Mouse (Mus musculus) common myeloid progenitor, adult 5-6 weeks (primary cell): ENCODE measurements around the gene Dennd4c. TPM values are rescaled to one million over a fixed set of nuclear protein-coding genes. Genes with fewer than 3 reads are reported as not detected.

Source experiments
- ATAC-seq: replicated peaks from 2 replicates; pipeline ENCODE4 v1.8.0; 2016; ENCODE audit warnings: low read depth, mild to moderate bottlenecking, moderate TSS enrichment, inconsistent platforms; ENCODE audit not compliant: poor library complexity, severe bottlenecking
- total RNA-seq: library from RNA; stranded (forward); fragments of 200-1000, 187-1606 nt; gene quantifications from 2 replicates; pipeline ENCODE4 v1.2.3, GENCODE M21; 2017

Dennd4c gene
- total RNA-seq: 29.9 and 31.7 TPM in 2 replicates

DNA sequence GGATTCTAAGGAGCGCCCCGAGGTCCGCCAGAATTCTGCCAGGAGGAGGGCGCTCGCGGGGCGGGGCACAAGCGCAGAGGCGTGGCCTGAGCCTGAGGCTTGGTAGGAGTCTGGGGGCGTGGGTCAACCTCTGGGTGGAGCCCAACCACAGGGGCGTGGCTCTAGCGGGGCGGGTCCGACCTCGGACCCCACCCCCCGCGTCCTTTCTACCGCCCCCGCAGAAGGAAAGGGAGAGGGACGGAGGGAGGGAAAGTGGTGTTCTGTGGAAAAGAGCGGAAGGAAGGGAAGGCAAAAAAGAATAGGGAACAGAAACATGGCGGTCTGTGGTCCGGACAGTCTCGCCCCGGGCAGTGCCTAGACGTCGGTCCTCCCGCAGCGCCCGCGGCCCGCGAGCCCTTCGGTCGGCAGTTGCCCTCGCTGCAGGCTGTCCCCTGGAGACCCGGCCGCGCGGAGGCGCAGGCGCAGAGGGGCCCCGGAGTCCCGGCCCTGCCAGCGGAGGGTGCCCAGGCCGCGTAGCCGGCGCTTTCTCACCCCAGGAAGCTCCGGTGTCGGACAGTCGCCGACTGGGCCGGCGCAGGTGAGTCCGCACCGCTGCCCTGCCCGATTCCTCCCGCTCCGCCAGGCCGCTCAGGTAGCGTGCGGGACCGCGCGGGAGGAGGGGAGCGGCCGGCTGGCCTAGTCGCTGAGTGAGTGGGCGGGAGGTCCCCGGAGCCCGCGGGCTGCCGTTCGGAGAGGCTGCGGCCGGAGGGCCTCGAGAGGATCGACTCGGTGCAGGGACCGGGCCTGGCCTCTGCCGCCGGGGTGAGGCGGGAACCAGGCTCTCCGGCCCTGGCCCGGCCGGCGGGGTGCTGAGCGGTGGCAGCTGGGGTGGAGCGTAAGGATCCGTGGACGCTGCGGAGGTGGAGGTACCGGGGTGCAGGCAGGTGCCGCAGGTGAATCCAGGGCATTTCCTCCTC is at the start of gene Dennd4c:
Gene Dennd4c, plus strand, starts transcription at position 220 of the 956 bp plus-strand sequence.
- ATAC-seq: peak; percentile 95

DNA sequence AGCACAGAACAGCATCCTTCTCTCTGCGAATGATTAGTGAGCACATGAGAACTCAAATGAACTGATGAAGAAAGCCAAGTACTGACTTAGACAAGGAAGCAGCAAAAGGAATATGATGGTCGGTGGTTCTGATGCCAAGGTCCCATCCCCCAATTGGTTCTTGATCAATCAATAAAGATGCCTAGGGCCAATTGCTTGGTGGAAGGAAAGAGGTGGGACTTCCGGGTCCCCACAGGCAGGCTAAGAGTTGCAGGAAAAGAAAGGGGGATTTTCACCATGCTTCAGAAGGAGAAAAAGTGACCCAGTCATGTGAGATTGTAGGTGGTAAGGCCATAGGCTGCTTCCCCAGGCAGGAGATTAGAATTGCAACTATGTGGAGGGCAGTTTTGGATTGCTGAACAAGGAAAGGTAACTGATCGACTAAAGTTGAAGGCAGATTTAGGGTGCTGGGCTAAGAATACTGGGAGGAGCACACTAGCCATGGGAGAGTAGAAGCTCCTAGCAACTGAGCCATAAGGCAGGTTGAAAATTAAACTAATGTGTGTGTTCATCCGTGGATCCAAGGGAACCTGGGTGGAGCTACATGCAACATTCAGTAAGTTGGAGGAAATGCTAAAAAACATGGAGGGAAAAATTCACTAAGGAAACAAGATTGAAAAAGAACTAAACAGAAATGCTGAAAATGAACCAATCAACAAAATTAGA is 49.0 kb upstream of the Dennd4c start:
- no peak for ATAC-seq

DNA sequence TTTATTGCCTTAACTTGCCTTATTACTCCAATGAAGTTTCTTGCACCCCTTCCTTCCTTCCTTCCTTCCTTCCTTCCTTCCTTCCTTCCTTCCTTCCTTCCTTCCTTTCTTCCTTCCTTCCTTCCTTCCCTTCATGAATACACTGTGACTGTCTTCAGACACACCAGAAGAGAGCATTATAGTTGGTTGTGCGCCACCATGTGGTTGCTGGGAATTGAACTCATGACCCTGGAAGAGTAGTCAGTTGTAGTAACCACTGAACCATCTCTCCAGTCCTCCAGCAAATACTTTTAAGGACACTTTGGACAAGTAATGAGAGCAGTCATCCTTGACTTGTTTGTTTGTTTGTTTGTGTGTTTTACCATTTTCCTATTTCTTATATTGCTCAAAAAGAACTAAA is 39.6 kb upstream of the Dennd4c start:
- no peak for ATAC-seq

DNA sequence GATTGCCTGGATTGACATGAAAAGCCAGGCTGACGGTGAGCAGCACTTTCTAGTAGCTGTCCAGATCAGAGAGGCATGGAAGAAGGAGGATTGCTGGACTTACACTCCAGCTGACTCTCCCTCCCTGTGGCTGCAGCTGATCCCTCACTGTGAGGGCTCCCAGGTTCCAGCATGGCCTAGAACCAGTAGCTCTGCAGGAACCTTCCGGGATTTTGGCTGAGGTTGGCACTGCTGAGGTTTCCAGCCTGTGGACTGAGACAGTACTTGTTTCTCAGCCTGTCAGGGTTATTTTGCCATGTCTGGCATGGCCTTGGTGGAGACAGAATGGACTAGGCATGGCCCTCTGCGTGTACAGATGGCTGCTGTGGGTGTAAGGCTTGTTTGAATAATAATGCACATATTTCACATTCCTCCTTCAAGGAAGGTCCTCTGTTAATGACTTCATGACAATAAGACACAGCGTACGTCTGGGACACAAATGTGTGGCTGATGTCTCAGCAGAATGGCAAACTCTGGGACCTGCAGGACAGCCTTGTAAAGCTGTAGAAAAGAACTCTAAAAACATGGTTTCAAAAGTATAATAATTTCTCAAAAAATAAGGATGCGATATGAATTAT is 38.2 kb upstream of the Dennd4c start:
- no peak for ATAC-seq

DNA sequence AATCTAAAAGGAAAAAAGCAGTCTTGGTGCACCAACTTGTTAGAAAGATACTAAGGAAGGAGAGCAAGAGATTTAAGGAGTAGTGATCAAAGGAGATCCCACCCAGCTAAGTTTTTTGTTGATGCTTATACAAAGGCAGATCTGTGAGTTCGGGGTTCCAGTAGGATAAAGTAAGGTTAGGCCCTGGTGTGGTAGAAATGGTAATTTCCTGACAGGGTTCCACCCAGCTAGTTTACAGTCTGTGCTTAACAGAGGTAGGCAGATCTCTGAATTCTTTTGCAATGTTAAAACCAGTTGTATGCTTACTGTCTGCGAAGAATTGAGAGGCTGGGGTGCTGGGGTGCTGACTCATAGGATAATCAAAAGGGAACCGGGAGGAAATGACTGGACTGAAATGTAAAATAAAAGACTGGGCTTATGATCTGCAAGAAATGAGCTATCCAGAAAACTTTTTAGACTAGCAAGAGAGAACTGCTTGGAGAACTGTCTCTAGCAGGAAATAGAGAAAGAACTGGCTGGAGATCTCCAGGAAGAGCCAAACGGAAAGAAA is 37.6 kb upstream of the Dennd4c start:
- ATAC-seq: 0 out of 2 replicates have a peak, but pooled peaks have one; percentile 42

DNA sequence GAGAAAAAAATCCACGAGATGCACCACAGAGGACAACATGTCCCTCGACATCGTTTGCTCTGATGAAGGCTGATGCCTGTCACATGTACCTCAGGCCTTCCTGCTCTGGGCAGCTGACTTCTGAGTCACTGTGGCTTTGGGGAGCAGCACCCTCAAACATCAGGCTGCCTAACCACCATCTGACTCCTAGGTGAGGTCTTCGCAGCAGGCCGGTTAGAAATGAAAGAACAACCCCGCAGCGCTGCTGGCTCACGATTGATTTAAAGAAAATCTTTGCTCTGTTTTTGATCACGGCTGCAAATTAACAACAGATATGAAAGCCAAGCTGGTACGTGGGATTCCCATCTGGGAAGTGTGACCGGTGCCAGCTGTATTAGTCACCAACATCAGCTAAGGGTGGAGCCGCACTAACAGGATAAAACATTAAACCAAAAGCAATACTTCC is 35.6 kb upstream of the Dennd4c start:
- ATAC-seq: peak; percentile 73

DNA sequence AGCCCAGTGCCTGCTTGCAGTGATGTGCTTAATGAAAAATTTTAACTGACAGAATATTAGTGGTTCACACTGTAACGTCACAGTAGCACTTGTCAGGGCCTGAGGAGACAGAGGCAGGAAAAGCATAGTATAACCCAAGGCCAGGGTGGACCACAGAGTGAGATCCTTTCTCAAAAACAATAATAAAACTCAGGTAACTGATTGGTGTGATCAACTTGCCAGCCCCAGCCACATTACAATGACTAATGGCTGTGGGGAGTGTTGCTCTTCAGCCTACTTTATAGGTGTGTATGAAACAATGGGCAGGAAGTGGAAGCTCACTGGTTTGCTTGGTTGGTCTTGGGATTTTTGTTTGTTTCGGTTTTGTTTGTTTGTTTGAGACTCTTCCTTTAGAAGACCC is 34.8 kb upstream of the Dennd4c start:
- no peak for ATAC-seq

DNA sequence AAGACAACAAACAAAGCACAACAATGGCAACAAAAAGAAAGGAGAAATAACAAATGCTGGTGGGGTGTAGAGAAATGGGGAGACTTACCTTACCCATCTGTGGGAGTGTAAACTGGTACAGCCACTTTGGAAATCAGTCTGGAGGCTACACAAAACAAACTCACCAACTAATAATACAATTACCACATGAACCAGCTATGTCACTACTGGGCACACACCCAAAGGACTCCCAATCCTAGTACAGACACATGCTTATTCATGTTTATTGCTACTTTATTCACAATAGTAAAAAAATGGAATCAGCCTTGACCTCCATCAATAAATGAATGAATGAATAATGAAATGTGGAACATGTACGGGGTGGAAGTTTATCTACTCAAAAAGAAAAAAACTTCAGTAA is 33.0 kb upstream of the Dennd4c start:
- no peak for ATAC-seq

DNA sequence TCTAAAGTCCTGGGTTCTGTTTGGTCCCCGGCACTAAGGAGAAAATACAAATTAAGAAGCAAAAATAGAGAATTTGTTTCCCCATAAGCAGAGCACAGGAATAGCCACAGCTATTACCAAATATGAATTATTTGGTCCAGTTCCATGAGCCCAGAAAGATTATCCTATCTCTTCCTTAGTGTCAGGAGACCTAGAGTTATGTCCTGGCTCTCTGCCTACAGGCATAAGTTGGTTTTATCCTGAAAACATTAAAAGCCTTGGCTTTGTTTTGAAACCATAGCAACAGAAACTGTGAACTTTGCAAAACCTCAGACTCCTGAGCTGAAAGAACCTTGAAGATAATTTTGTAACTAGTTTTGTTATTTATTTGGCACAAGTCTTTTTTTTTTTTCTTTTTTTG is 31.2 kb upstream of the Dennd4c start:
- ATAC-seq: peak; percentile 36; the same call in 1 of the 2 replicates

DNA sequence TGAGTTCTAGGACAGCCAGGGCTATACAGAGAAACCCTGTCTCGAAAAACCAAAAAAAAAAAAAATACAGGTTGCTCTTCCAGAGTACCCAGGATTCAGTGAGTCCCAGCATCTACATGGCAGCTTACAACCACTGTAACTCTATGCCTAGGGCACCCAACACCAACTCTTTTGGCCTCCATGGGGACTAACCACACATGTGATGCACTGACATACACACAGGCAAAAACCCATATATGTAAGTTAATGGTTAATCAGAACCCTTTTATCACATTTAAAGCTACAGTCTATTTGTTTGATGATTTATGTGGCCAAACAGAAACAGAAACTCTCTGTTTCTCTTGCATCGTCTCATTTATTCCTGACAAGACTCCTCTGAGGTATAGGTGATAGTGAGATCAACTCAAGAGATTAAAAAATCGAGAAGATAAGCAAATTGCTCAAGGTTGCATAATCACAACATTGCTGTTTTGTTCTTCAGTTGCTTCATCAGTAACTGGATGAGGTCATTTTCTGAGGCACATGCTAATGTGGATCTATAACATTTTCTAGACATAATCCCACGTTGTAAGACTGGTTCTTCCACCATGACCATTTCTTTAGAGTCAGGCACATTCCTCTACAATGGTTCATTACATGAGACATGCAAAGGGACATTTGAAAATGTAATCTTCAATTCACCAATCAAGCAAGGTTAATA is 29.3 kb upstream of the Dennd4c start:
- no peak for ATAC-seq

DNA sequence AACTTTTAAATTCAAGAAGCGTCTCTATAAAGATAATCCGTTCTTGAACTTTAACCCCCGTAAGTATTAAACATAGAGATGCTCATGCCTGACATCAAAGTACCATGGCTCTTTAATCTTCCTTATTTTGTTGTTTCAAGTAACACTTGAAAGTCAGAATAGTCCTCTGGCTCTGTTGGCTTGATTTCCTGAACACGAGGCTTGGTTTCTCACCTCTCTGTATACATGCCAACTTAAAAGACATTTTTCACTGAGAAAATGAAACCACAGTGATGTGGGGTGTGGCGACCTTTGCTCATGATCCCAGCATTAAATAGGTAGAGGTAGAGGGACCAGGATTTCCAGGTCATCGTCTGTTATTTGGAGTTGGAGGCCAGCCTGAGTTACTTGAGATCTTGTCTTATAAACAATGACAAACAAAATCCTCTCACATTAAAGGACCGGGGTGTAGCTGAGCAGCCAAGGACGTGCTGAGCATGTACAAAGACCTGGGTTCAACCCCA is 26.4 kb upstream of the Dennd4c start:
- ATAC-seq: no peak

DNA sequence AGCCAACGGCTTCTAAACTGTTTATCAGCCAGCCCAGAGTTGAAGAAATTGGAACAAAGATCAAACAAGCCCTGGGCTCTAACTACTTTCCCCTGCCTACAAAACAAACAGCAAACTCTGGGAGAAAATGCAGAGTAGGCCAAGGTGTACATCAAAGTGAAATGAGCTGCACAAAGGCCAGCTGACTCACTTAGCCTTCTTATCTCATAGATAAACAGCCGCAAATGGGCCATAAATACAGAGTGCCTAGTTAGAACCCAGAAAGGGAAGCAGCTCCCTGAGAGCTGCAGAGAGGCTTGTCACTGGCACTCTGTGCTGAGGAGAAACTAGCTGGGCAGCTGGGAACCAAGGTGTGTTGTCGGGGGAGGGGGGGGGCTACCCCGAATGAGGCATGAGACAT is 23.2 kb upstream of the Dennd4c start:
- peak; percentile 73 for ATAC-seq

DNA sequence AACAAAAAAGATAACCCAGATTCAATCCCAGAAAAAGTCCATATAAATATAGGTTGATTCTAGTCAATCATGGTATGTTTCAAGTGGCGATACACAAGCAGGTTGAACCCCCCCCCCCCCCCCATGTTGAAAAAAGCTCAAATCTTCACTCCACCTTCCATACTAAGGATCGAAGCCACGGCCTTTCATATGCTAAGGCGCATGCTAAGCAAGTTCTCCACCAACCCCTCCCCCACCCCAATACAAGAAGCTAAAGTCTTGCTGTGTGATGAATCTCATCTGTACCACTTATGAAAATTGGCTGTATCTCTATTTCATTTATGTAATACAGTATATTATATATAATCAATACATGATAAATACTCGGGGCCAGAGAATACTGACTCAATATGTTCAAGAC is 22.2 kb upstream of the Dennd4c start:
- ATAC-seq: no peak

DNA sequence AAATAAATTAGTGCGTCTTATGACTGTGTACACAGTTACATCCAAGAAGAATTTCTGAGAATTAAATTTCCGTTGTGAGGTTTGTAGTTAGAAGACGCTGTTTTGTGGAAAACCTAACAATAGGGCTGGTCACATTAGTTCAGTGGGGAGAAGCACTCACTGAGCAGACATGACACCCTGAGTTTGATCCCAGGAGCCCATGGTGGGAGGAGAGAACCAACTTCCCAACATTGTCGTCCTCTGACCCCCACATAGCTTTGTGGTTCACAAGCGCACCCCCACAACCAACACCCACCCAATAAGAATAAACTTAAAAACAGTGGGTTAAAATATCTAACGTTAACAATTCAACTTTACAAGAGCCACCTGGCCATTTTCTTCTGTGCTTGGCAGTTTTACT is 18.5 kb upstream of the Dennd4c start:
- ATAC-seq: no peak

DNA sequence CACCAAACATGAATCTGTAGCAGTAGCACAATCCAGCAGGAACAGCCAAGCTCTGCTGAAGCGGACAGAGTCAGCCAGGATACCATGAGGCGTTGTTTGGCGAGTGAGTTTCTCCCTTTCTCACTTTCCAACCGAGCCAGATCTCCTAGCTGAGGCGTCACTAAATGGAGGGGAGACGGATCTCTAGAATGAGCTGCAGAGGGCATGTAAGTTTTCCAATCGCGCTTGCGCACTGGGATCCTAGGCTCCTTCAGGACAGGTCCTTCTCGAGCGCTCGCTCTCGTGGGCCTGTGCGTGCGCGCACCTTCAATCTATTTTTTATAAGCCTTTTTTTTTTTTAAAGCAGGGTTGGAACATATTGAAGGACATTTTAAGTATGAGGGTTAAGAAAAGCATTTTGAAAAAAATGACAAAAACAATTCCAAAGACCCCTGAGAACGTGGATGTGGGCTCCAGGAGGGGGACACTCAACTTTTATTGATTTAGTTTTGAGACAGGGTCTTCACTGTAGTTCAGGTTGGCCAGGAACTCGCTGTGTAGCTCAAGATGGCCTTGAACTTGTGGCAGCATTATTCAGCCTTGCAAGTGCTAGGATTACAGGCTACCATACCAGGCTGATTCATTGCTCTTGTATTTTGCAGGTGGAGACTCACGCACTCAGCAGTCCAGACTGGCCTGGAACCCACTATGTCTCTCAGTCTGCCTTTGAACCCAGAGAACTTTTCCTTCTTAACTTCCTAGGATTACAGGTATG is 14.1 kb upstream of the Dennd4c start:
- peak; percentile 60; the same call in 1 of the 2 replicates for ATAC-seq

DNA sequence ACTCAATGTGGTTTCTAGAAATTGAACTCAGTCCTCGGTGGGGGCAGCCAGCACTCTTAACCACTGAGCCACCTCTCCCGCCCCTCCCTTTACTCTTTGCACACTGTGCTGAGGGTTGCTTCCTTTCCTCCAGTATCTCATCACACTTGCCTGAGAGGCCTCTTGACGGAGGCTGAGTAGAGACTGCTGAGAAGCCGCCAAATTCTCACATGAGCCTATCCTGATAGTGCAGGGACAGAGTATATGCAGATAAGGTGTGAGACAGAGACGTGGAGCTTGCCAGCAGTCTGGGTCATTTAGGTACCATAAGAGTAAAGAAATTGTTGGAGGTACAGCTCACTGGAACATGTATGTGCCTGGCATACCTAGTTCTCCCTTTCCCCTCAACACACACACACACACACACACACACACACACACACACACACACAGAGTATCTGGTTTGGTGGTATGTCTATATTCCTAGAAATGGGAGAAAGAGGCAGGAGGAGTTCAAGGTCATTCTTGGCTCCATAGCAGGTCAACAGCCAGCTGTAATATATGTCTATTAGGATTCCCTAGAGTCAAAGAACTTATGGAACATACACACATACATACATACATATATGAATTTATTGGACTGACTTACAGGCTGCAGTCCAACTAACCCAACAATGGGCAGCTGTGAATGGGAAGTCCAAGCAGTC is 8.9 kb upstream of the Dennd4c start:
- peak; percentile 87; the same call in 1 of the 2 replicates for ATAC-seq

DNA sequence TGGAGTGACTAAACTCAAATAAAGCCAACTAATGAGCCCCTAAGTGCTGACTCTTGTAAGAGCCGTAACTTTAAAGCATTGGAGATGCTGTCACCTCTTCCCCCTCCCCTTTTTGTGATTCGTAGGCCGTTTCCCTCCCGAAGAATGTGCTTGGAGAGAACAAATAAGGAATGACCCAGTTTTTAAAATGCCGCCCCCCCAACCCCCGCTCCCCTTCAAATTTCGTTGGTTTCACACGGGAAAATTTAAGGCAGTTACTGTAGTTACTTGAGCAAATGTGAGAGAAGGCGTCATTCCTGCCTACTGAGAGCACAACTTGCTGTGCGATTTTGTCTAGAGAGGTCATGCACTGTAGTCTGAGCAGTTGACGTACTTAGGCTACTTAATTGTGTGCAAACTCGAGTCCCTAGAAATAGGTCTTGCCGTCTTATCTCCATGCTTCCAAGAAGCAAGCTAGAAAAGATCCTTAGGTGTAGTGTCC is 1.0 kb downstream of the Dennd4c start:
- ATAC-seq: no peak

DNA sequence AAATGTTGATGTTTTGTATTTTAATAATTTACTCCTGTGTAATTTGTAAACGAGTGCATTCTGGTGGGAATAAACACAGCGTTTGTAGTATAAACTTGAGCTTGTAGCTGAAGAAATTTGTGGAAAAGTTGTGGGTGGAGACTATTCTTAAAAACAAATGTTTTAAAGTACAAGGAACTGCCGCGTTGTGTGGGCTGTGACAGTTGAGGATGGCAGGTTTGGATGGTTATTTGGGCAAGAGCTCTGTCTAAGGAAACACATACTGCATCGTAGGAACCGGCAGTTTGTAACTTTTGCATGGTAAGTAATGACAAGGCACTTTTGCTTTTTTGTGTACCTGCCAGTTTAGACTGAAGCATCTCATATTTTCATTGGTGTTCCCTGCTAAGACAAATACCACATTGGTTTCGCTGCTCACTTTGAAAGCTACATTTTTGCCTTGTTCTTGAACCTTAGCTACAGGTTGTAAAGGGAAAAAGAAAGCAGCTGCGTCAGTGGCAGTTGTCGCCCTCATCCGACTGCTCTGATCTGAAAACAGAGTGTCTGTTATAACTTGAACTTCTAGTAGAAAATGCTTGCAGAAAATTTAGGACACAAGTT is 2.1 kb downstream of the Dennd4c start:
- ATAC-seq: peak; percentile 9
